Mouse (Mus musculus): ENCODE results near the gene Fcrl1.
"Not testable (repeated sequence)": the region's sequence is repeated elsewhere in the genome, so short reads cannot be mapped to it uniquely, and the experiment has no call there.

Gene Fcrl1

DNA sequence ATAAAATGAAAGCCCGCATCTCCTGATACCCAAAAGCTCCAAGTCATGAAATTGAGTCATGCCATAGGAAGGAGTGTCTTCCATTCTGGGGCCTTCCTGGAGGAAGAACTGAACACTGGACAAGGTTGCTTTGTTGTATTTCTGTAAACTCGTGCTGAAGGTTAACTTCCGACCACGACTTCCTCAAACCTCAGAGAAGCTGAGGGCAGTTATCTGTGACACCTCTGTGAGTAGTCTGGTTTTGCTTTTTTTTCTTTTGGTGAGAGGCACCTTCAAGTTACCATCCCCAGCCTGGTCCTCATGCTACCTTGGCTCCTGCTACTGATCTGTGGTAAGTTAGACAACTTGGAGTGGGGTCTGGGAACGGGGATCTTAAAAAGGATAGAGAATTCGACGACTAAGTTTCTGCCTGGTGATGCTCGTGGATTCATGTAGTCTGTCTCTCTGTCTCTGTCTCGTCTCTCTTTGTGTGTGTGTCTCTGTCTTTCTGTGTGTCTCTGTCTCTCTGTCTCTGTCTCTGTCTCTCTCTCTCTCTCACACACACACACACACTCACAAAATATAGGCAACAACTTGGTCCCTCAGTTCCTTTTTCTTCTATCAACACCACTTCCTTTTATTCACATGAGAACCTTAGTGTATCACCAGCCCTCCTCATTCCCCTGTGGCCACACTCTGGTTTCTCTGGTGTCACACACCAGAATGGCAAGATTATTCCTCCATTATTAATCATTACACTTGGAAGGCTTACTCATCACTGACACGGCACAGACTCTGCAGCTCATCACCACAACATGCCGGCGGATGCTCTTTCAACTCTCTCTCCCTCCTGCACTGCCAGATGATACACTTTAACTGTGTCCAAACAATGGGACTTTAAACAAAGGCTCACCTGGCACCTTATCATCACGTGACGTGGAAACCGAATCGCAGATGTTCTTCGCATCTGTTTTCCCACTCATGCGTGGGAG is at the start of gene Fcrl1:
Gene Fcrl1, plus strand, starts transcription at position 193 of the 971 bp plus-strand sequence.
- peak; percentile 8 for DNase-seq (ENCODE audit: low read depth, low spot score)

DNA sequence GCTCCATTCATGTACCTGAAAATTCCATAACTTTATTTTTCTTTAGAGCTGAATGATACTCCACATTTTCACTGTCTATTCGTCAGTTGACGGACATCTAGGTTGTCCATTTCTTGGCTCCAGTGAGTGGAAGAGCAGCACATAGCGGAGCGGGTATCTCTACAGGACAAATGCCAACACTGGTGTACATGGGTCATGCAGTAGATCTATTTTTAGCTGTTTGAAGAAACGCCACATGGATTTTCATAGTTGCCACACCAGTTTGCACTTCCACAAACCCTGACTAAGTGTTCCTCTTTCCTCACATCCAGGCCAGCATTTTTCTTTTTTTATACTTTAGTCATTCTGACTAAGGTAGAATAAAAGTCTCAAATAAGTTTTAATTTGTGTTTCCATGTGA is 38.3 kb upstream of the Fcrl1 start:
- DNase-seq (ENCODE audit: low read depth, low spot score): no peak

DNA sequence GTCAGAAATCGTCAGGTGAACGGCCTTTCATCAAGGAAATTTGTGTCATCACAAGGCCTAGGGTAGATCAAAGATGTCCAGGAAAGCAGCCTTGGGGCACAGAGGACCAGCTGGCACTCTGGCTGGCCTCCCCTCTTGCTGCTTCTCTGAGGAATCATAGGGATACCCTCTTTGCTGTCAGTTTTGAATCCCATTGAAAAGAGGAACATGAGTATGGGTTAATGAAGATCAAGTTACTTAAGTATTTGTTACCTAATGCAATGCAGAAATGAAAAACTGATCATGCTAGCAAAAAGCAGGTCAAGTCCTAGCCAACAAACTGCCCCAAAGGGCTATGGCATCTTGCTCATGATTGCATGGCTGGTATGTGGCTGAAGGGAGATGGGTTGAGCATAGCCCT is 25.2 kb upstream of the Fcrl1 start:
- not testable (repeated sequence) for DNase-seq (ENCODE audit: low read depth, low spot score)

DNA sequence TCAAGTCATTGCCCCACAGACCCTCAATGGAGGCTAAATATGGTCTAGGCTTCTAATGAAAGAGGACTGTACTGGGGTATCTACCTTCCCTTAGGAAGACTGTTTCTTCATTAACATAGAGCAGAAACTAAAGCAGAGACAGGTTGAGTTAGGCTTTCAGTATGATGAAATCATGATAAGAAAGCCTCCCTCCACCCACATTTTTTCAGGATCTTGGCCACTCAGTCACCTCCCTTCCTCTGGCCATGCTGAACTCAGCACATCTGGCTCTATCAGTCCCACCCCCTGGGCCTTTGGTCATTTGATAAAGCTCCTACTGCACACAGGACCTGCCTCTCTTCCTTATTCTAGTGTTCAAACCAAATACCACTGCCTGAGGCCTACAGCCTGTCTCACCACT is 18.6 kb upstream of the Fcrl1 start, which contains the start of gene Cd5l:
Gene Cd5l, plus strand, starts transcription at position 301 of the 400 bp plus-strand sequence.
- DNase-seq (ENCODE audit: low read depth, low spot score): no peak

DNA sequence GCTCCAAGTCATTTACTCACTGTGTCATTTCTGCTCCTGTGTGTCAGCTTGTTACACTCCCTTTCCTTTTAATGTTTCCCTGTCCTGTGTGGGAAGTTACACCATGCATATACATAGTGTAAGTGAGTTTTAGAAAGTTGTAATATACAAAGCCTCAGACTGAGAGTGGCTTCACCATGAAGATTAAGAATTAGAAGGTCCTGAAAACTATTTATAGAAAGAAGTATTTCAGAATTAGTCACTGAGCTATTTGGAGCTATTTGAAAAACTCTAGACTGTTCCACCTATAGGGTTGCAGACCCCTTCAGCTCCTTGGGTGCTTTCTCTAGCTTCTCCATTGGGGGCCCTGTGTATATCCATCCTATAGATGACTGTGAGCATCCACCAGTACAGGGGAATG is 17.0 kb upstream of the Fcrl1 start:
- DNase-seq (ENCODE audit: low read depth, low spot score): no peak

DNA sequence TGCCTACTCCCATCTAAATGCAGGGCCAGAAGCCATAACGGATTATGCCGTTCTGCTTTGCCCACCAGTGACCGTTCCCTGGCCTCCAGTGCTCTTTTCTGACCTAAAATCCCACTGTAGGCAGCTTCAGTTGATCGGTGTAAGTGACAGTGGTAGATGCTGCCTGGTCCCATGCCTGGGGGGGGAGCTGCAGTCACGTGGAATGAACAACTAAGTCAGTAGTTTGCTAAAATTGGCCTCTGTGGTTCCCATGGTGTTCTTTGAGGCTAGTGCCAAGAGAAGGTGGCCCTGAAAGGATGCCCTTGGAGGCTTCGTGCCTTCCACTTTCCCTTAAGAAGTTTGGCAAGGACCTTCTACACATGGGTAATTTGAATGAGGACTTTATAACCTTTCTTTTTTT is 15.7 kb upstream of the Fcrl1 start:
- no peak for DNase-seq (ENCODE audit: low read depth, low spot score)

DNA sequence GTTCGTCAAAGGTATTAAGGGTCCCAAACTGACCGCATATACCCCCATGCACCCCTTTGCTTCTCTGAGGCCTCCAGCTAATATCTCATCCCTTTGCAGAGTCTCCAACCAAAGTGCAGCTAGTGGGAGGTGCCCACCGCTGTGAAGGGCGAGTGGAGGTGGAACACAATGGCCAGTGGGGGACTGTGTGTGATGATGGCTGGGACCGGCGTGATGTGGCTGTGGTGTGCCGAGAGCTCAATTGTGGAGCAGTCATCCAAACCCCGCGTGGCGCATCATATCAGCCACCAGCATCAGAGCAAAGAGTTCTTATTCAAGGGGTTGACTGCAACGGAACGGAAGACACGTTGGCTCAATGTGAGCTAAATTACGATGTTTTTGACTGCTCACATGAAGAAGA is 10.5 kb upstream of the Fcrl1 start:
- DNase-seq (ENCODE audit: low read depth, low spot score): no peak

DNA sequence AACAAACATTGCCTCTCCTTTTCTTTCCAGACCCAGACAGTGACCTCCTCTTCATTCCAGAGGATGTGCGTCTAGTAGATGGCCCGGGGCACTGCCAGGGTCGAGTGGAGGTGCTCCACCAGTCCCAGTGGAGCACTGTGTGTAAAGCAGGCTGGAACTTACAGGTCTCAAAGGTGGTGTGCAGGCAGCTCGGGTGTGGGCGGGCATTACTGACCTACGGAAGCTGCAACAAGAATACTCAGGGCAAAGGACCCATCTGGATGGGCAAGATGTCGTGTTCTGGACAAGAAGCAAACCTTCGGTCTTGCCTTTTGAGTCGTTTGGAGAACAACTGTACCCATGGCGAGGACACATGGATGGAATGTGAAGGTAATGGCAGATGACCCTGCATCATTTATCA is 8.7 kb upstream of the Fcrl1 start:
- DNase-seq (ENCODE audit: low read depth, low spot score): no peak

DNA sequence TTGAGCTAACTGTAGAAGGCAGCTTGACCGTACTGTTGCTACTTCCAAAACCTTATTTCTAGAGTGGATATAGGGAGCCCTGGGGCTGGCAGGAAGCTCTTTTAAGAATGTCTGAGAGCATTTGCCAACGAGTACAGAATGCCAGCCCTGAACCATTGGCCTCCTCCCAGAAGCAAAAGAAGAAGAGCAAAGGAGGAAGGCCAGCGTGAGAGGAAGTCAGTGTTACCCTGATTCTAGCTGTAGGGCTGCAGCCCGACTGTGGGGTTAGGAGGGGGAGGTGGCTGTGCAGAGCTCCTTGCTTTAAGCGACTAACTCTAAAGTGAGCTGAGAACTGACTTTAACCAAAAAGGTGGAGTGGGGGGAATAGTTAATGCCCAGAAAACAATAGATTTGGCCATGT is 7.0 kb upstream of the Fcrl1 start:
- DNase-seq (ENCODE audit: low read depth, low spot score): no peak

DNA sequence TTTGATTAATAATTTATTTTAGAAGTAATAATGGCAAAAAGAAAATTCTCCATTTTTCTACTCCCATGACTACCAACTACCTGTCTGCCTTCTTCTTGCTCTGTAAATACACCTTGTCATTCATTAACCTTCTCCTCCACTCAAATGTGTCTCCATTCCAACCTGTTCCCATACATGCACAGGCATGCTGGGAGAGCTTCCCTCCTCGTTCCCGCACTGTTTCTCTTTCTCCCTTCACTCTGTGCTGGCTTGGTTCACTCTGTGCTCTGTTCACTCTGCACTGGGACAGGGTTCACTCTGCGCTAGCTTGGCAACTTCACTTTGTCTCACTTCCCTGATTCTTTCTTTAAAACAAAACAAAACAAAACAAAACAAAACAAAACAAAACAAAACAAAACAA is 1.0 kb downstream of the Fcrl1 start:
- no peak for DNase-seq (ENCODE audit: low read depth, low spot score)

DNA sequence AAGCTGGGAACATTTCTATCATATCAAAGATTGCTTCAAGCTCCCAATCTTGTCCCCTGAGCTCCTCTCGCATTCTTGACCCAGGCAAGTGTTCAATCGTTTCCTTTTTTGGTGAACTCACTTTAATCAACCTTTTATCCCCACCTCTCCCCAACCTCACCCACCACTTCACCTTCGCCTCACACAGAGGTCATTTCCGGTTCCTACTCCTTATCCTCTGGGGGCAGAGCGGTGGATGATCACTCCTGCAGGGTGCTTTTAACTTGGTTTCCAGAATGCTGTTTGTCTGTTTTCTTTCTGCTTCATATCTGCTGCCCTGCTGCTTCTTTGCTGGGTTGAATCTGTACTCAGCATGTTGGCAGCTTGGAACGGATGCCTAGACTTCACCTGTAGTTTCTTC is 1.5 kb downstream of the Fcrl1 start:
- DNase-seq (ENCODE audit: low read depth, low spot score): peak; percentile 9

DNA sequence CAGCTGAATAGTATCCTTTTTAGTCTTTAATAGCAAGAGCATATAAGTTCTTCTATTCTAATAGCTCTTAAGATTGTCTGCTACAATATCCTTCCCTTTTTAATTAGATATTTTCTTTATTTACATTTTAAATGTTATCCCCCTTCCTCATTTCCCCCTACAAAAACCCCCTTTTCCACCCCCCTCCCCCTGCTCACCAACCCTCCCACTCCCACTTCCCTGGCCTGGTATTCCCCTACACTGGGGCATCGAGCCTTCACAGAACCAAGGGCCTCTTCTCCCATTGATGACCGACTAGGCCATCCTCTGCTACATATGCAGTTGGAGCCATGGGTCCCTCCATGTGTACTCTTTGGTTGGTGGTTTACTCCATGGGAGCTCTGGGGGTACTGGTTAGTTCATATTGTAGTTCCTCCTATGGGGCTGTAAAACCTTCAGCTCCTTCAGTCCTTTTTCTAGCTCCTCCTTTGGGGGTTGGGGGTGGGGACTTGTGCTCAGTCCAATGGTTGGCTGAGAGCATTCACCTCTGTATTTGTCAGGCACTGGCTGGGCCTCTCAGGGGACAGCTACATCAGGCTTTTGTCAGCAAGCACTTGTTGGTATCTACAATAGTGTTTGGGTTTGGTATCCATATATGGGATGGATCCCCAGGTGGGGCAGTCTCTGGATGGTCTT is 3.6 kb downstream of the Fcrl1 start:
- not testable (repeated sequence) for DNase-seq (ENCODE audit: low read depth, low spot score)

DNA sequence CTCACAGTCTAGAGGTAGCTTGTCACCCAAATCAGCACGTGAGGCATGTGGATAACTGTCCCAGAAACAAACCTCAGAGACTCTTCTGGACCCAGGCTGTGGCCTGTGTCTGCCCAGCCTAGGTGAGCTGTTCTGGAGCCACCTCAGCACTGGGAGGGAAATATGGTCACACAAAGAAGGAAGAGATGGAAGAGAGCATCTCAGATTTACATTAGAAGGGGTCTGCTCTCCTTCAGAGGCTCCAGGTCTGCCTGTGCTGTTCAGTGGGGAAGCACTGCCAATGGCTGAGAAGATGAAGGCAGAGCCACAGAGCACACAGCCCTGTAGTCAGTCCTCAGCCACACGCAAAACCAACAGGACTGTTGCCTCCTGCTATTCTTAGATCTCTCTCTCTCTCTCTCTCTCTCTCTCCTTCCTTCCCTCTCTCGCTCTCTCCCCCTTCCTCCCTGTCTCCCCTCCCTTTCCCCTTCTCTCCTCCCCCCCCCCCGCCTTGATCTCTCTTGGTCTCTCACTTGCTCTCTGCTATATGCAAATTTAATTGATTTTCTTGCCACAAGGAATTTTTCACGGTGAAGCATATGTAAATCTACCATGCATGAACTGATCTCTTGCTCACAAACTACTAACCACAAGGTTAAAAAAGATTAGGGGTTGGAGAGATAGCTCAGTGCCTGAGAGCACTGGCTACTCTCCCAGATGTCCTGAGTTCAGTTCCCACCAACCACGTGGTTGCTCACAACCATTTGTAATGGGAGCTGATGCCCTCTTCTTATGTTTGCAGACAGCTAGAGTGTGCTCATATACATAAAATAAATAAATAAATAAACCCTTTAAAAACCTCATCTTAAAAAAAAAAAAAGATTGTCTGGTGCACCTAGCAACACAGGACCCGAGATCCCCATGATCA is 5.9 kb downstream of the Fcrl1 start:
- no peak for DNase-seq (ENCODE audit: low read depth, low spot score)

DNA sequence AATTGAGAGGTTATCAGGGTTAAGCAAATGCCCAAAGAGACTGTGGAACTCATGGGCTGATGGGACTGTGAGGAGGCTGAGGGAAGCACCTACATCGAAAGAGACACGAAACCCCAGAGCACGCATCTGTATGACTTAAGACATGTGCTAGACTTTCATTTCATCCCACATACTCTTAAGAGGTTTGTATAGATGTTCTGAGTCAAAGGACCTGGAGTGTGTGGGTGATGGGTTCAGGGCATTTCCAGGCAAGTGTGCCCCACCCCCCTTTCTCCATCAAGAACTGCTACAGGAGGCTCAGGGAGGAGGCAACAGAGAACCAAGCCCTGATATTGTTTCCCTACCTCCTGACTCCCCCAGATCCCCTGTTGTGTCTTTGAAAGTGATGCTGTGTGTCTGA is 7.1 kb downstream of the Fcrl1 start:
- no peak for DNase-seq (ENCODE audit: low read depth, low spot score)

DNA sequence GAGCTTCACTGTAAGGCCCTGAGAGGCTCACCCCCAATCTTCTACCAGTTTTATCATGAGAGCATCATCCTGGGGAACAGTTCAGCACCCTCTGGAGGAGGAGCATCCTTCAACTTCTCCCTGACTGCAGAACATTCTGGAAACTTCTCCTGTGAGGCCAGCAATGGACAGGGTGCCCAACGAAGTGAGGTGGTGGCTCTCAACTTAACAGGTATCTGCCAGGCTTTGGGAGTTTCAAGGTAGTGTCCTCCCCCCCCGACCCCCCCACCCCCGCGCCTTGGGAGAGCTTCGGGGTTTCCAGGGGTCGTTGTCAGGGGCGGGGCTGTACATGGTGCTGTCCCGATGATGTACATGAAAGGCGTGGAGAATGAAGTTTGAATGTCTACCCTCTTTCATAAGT is 8.9 kb downstream of the Fcrl1 start:
- DNase-seq (ENCODE audit: low read depth, low spot score): no peak

DNA sequence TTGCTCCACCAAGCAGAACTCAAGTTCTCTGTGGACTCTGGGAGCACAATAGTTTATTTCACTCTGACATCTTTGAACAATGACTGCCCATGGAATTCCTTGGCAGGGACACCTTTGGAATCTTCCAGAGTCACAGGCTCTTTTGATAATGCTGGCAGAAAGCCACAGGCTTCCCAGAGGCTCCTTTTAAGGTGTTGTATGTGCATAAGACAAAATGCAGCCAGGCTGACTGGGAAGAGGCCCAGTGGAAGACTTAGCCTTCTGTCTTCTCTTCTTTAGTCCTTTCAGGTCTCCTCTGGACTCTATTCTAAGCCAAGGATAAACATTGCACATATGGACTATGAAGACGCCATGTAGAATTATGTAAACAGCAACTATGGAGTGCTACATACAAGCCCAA is 14.7 kb downstream of the Fcrl1 start:
- no peak for DNase-seq (ENCODE audit: low read depth, low spot score)

DNA sequence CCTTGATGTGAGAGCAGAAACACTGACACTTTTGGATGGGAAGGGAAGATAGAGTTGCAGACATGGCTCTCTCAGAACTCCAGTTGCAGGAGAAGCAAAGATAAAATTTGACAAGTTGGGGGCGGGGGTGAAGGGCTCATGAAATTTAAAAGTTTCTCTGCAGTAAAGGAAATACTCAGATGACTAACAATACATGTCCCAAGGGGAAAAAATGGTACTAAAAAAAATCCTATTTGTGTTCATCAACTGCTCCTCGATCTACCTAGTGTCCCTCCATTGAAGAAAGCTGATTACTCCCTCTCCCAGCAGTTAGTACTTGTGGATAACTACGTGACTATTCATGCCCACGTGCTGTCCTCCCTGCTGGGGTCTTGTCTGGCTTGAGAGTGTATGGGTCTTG is 22.6 kb downstream of the Fcrl1 start:
- DNase-seq (ENCODE audit: low read depth, low spot score): no peak

DNA sequence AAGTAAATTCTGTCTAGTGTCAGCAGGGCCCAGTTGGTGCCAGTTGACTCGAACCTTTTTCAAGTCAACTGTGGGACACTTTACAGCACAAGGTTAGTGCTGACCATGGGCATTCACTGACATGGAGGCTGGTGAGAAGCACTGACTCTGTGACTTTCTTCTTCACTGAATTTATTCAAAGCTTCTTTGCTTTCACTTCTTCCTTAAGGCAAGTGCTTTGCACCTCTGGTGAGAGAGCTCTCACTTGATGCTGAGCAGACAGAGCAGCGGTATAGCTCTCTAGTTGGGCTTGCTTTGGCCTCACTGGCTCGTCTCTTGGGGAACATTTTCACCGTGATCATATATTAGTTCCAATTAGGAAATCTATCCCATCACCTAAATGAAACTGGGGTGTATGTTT is 23.7 kb downstream of the Fcrl1 start:
- no peak for DNase-seq (ENCODE audit: low read depth, low spot score)

DNA sequence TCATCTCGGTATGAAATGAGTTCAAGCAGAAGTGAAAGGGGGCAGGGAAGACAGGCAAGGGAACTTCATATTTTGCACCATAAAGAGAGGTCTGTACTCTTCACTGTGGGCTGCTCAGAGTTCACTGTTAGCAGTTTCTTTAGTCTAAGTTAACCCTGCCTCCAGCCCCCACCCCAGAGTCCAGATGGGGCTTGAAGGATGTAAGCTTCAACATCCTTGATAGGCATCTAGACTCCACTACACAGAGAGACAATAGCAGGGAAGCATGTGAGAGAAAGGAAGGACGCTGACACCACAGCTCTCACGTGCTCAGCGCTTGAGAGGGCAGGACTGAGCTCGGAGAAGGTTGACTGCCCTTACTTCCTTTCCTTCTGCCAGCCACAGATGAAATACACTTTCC is 25.1 kb downstream of the Fcrl1 start:
- no peak for DNase-seq (ENCODE audit: low read depth, low spot score)

DNA sequence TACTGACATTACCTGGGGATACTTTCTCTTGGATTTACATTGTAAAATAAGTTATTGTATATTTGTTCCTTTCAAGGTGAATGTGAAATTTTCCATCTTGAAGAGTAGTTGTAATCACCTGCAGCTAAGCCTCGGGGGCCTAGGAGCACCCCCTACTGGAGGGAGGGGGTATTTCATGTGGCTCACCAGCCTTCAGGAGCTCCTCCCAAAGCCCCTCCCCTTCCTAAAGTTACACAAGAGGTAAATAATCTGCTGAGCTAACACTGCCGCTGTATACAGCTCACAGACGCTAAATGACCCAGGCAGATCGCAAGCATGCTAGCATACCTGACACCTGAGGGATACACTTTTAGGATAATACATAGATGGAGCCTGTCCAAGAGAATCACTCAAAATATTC is 32.0 kb downstream of the Fcrl1 start:
- peak; percentile 67 for DNase-seq (ENCODE audit: low read depth, low spot score)

DNA sequence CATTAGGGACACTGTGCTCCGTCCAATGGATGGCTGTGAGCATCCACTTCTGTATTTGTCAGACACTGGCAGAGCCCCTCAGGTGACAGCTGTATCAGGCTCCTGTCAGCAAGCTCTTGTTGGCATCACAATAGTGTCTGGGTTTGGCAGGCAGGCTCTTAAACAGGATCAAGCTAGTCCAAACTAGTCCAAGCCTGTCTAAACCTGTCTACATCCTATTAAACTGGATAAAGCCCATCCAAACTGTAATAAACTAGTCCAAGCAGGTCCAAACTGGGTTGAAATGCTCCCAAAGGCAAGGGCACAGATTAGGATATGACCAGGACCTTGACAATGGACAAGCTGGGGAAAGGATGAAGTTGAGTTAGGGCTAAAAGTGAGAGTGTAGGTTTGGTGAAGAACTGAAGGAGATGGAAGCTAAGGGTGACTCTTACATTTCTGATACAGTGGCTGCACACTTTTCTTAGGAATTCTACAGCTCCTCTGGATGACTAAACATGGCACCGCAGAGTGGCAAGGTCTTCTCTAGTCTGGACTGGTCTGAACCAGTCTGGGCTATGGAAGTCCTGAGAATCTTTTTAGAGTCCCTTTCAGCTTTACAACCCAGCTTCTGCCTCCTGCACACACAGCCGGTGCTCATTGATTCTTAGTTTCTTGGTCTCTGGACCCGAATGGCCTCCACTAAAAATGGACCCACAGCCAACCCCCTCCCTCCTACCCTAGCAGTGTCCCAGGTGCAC is 33.2 kb downstream of the Fcrl1 start:
- peak; percentile 66 for DNase-seq (ENCODE audit: low read depth, low spot score)
